Mouse (Mus musculus): ENCODE data around the gene Tsks. TPM values are rescaled to one million over a fixed set of nuclear protein-coding genes. Genes with fewer than 3 reads are reported as not detected.

Tsks gene
- polyA plus RNA-seq, 1 experiment, result 0.62 TPM

- peaks cover 86% of the 10 kb centered on the region for H3K4me1 ChIP-seq
- H3K36me3 ChIP-seq (replicated peaks; ENCODE audit: low read length), result peaks cover 72% of the 10 kb centered on the region
- TF ChIP-seq FLI1 (IDR thresholded peaks at IDR 0.05; ENCODE audit: low read length), result no peak
- no peak for TF ChIP-seq GATA1 (IDR thresholded peaks at IDR 0.05; ENCODE audit: borderline replicate concordance, low read length)
- no peaks in the 10 kb centered on the region for H3K27me3 ChIP-seq (replicated peaks)
- H3K4me3 ChIP-seq (replicated peaks), result peak overlapping the region; percentile 84
- H3K9me3 ChIP-seq, result no peaks in the 10 kb centered on the region
These were observed 57.6 kb downstream of the Tsks start for GRCm38 (mm10) chr7:45000539-45001114.

DNA sequence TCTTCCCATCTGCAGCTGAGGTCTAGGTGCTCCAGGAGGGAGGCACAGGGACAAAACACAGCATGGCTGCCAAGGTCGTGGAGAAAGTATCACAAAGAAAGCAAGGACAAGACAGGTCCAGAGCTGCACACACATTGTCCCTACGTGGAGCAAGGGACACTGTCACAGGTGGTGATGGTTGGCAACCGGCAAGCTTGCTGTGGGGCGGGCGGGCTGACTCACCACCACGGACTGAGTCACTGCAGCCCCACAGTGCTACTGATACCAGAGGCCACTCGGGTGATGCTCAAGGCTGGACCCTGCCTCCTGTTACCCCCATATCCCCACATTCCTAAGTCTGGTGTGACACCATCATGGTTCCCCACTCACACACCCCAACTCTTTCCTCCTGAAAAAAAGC is 59.4 kb downstream of the Tsks start:
- H3K4me1 ChIP-seq, result peaks cover 90% of the 10 kb centered on the region
- peaks cover 84% of the 10 kb centered on the region for H3K36me3 ChIP-seq (replicated peaks; ENCODE audit: low read length)
- TF ChIP-seq GATA1 (IDR thresholded peaks at IDR 0.05; ENCODE audit: borderline replicate concordance, low read length) (no peak), FLI1 (IDR thresholded peaks at IDR 0.05; ENCODE audit: low read length) (no peak)
- H3K27me3 ChIP-seq (replicated peaks), result no peaks in the 10 kb centered on the region
- no peaks in the 10 kb centered on the region for H3K9me3 ChIP-seq
- peak overlapping the region; percentile 77 for H3K4me3 ChIP-seq (replicated peaks)

DNA sequence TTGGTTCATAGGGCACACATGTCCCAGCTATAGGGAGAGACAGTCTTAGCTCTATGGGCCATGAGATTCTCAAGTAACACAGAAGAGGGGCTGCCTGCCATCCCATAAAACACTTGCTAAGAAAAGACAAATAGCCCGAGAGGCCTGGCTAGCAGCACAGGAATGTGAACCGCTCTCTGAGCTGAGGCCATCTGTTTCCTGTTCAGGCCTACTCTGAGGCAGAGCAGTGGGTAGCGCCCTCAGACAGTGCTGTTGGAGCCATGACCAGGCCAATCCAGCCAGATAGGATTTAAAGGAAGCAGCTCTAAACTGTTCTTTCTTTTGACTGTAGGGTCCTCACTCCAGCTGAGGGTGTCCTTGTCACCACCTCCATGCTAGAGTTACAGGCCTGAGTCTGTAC is 61.5 kb downstream of the Tsks start:
- H3K4me1 ChIP-seq, result peaks cover 83% of the 10 kb centered on the region
- no peak for TF ChIP-seq FLI1 (IDR thresholded peaks at IDR 0.05; ENCODE audit: low read length)
- TF ChIP-seq GATA1 (IDR thresholded peaks at IDR 0.05; ENCODE audit: borderline replicate concordance, low read length), result no peak
- H3K27me3 ChIP-seq (replicated peaks), result no peaks in the 10 kb centered on the region
- H3K36me3 ChIP-seq (replicated peaks; ENCODE audit: low read length), result peaks cover 98% of the 10 kb centered on the region
- H3K4me3 ChIP-seq (replicated peaks), result peak overlapping the region; percentile 64
- H3K9me3 ChIP-seq, result no peaks in the 10 kb centered on the region

GRCm38 (mm10) chr7:45005321-45005992 is 62.5 kb downstream of the Tsks start:
- Histone ChIP-seq H3K36me3 (replicated peaks; ENCODE audit: low read length) (peaks cover 98% of the 10 kb centered on the region), H3K27me3 (replicated peaks) (no peaks in the 10 kb centered on the region), H3K4me1 (peaks cover 74% of the 10 kb centered on the region), H3K9me3 (no peaks in the 10 kb centered on the region), H3K4me3 (replicated peaks) (peak overlapping the region; percentile 16)
- no peak for TF ChIP-seq FLI1 (IDR thresholded peaks at IDR 0.05; ENCODE audit: low read length)
- no peak for TF ChIP-seq GATA1 (IDR thresholded peaks at IDR 0.05; ENCODE audit: borderline replicate concordance, low read length)

DNA sequence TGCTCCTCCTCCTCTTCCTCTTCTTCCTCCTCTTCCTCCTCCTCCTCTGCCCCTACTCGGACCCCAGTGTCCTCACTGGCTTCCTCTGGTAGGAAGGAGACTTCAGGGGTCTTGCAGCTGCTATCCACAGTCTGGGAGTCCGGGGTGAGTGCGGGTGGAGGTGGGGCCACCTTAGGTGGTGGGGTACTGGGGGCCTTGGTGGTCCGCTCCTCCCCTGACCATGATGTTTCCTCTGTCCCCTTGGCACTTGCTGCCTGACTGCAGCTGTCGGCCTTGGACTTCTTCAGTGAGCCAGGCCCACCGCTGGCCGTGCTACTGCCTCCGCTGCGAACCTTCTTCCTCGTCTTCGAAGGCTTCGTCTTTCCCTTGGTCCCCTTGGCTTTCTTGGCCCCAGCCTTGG is 63.5 kb downstream of the Tsks start:
- TF ChIP-seq GATA1 (IDR thresholded peaks at IDR 0.05; ENCODE audit: borderline replicate concordance, low read length), result no peak
- no peak for TF ChIP-seq FLI1 (IDR thresholded peaks at IDR 0.05; ENCODE audit: low read length)
- peaks cover 97% of the 10 kb centered on the region for H3K36me3 ChIP-seq (replicated peaks; ENCODE audit: low read length)
- H3K4me1 ChIP-seq, result peaks cover 67% of the 10 kb centered on the region
- no peaks in the 10 kb centered on the region for H3K27me3 ChIP-seq (replicated peaks)
- no peaks in the 10 kb centered on the region for H3K9me3 ChIP-seq
- no peak overlapping the region for H3K4me3 ChIP-seq (replicated peaks)

DNA sequence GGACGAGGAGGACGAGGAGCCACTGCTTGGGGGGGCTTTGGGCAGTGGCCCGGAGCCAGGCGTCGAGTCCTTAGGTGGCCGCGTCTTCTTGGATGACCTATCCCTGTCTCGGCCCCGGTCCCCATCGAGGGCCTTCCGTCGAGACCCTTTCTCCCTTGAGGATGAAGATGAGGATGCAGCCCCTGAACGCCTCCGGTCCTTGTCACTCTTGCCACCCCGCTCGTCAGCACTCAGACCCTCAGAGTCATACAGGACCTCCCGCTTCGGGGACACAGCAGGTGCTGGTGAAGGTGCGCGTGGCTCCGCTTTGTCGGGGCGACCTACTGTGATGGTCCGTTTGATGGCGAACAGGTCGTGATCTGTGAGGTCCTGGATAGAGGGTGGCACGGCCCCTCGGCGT is 64.1 kb downstream of the Tsks start:
- no peak for TF ChIP-seq FLI1 (IDR thresholded peaks at IDR 0.05; ENCODE audit: low read length)
- no peak for TF ChIP-seq GATA1 (IDR thresholded peaks at IDR 0.05; ENCODE audit: borderline replicate concordance, low read length)
- no peaks in the 10 kb centered on the region for H3K27me3 ChIP-seq (replicated peaks)
- H3K4me3 ChIP-seq (replicated peaks), result no peak overlapping the region
- peaks cover 97% of the 10 kb centered on the region for H3K36me3 ChIP-seq (replicated peaks; ENCODE audit: low read length)
- no peaks in the 10 kb centered on the region for H3K9me3 ChIP-seq
- H3K4me1 ChIP-seq, result peaks cover 67% of the 10 kb centered on the region

Other genes with a start within 250 kb of the Tsks start
- gene Izumo2, start 234.5 kb upstream of the Tsks start, polyA plus RNA-seq (2012; ENCODE audit: insufficient read depth, low replicate concordance), result not detected in 2 replicates
- gene Vrk3, start 194.8 kb upstream of the Tsks start, polyA plus RNA-seq (2012; ENCODE audit: insufficient read depth, low replicate concordance), result 63.8 and 68.6 TPM in 2 replicates
- gene Zfp473, start 192.2 kb upstream of the Tsks start, polyA plus RNA-seq (2012; ENCODE audit: insufficient read depth, low replicate concordance), result 0.12 TPM in 1 of 2 replicates, not detected in the other
- 59.4 and 135 TPM in 2 replicates for gene Nup62, start 127.1 kb upstream of the Tsks start, polyA plus RNA-seq (2012; ENCODE audit: insufficient read depth, low replicate concordance)
- gene Il4i1, start 126.8 kb upstream of the Tsks start, polyA plus RNA-seq (2012; ENCODE audit: insufficient read depth, low replicate concordance), result 3.0 and 3.6 TPM in 2 replicates
- gene Atf5, start 126.5 kb upstream of the Tsks start, polyA plus RNA-seq (2012; ENCODE audit: insufficient read depth, low replicate concordance), result 279 and 321 TPM in 2 replicates
- gene Akt1s1, start 94.2 kb upstream of the Tsks start, polyA plus RNA-seq (2012; ENCODE audit: insufficient read depth, low replicate concordance), result 372 and 2,506 TPM in 2 replicates
- 44.5 TPM in 2 replicates for gene Tbc1d17, start 94.1 kb upstream of the Tsks start, polyA plus RNA-seq (2012; ENCODE audit: insufficient read depth, low replicate concordance)
- 30.0 and 36.4 TPM in 2 replicates for gene Pnkp, start 86.1 kb upstream of the Tsks start, polyA plus RNA-seq (2012; ENCODE audit: insufficient read depth, low replicate concordance)
- gene Ptov1, start 73.4 kb upstream of the Tsks start, polyA plus RNA-seq (2012; ENCODE audit: insufficient read depth, low replicate concordance), result 191 and 368 TPM in 2 replicates
- gene Med25, start 50.5 kb upstream of the Tsks start, polyA plus RNA-seq (2012; ENCODE audit: insufficient read depth, low replicate concordance), result 249 and 952 TPM in 2 replicates
- 69.9 and 126 TPM in 2 replicates for gene Fuz, start 47.1 kb upstream of the Tsks start, polyA plus RNA-seq (2012; ENCODE audit: insufficient read depth, low replicate concordance)
- gene Ap2a1, start 13.7 kb upstream of the Tsks start, polyA plus RNA-seq (2012; ENCODE audit: insufficient read depth, low replicate concordance), result 137 and 235 TPM in 2 replicates
- 0.82 TPM in 1 of 2 replicates, not detected in the other for gene Cpt1c, start 31.6 kb downstream of the Tsks start, polyA plus RNA-seq (2012; ENCODE audit: insufficient read depth, low replicate concordance)
- 7.0 and 74.9 TPM in 2 replicates for gene Prmt1, start 43.4 kb downstream of the Tsks start, polyA plus RNA-seq (2012; ENCODE audit: insufficient read depth, low replicate concordance)
- 44.2 and 87.0 TPM in 2 replicates for gene Irf3, start 54.4 kb downstream of the Tsks start, polyA plus RNA-seq (2012; ENCODE audit: insufficient read depth, low replicate concordance)
- gene Bcl2l12, start 55.5 kb downstream of the Tsks start, polyA plus RNA-seq (2012; ENCODE audit: insufficient read depth, low replicate concordance), result 44.7 and 73.7 TPM in 2 replicates
- 219 and 387 TPM in 2 replicates for gene Scaf1, start 73.2 kb downstream of the Tsks start, polyA plus RNA-seq (2012; ENCODE audit: insufficient read depth, low replicate concordance)
- 26.5 and 83.1 TPM in 2 replicates for gene Rras, start 74.8 kb downstream of the Tsks start, polyA plus RNA-seq (2012; ENCODE audit: insufficient read depth, low replicate concordance)
- 63.6 and 73.6 TPM in 2 replicates for gene Prr12, start 109.7 kb downstream of the Tsks start, polyA plus RNA-seq (2012; ENCODE audit: insufficient read depth, low replicate concordance)
- gene Nosip, start 119.2 kb downstream of the Tsks start, polyA plus RNA-seq (2012; ENCODE audit: insufficient read depth, low replicate concordance), result 150 and 186 TPM in 2 replicates
- gene Prrg2, start 119.5 kb downstream of the Tsks start, polyA plus RNA-seq (2012; ENCODE audit: insufficient read depth, low replicate concordance), result 91.5 and 106 TPM in 2 replicates
- gene Rcn3, start 149.0 kb downstream of the Tsks start, polyA plus RNA-seq (2012; ENCODE audit: insufficient read depth, low replicate concordance), result 1.7 TPM in 1 of 2 replicates, not detected in the other
- 28.9 and 70.0 TPM in 2 replicates for gene Fcgrt, start 160.6 kb downstream of the Tsks start, polyA plus RNA-seq (2012; ENCODE audit: insufficient read depth, low replicate concordance)
- gene Rps11, start 181.2 kb downstream of the Tsks start, polyA plus RNA-seq (2012; ENCODE audit: insufficient read depth, low replicate concordance), result 39.7 and 217 TPM in 2 replicates
- 3,981 and 5,869 TPM in 2 replicates for gene Rpl13a, start 185.6 kb downstream of the Tsks start, polyA plus RNA-seq (2012; ENCODE audit: insufficient read depth, low replicate concordance)
- 2.1 and 9.4 TPM in 2 replicates for gene Gm45713, start 193.0 kb downstream of the Tsks start, polyA plus RNA-seq (2012; ENCODE audit: insufficient read depth, low replicate concordance)
- 78.6 and 81.1 TPM in 2 replicates for gene Flt3l, start 193.2 kb downstream of the Tsks start, polyA plus RNA-seq (2012; ENCODE audit: insufficient read depth, low replicate concordance)
- gene Pih1d1, start 211.1 kb downstream of the Tsks start, polyA plus RNA-seq (2012; ENCODE audit: insufficient read depth, low replicate concordance), result 35.3 and 64.9 TPM in 2 replicates
- gene Aldh16a1, start 211.4 kb downstream of the Tsks start, polyA plus RNA-seq (2012; ENCODE audit: insufficient read depth, low replicate concordance), result 56.7 and 76.4 TPM in 2 replicates
- gene Slc17a7, start 220.7 kb downstream of the Tsks start, polyA plus RNA-seq (2012; ENCODE audit: insufficient read depth, low replicate concordance), result 0.06 TPM in 1 of 2 replicates, not detected in the other
- not detected in 2 replicates for gene Gfy, start 236.4 kb downstream of the Tsks start, polyA plus RNA-seq (2012; ENCODE audit: insufficient read depth, low replicate concordance)
- gene Pth2, start 237.8 kb downstream of the Tsks start, polyA plus RNA-seq (2012; ENCODE audit: insufficient read depth, low replicate concordance), result not detected in 2 replicates